Mouse (Mus musculus): ENCODE results near the gene Ppp3r2.

Gene Ppp3r2

DNA sequence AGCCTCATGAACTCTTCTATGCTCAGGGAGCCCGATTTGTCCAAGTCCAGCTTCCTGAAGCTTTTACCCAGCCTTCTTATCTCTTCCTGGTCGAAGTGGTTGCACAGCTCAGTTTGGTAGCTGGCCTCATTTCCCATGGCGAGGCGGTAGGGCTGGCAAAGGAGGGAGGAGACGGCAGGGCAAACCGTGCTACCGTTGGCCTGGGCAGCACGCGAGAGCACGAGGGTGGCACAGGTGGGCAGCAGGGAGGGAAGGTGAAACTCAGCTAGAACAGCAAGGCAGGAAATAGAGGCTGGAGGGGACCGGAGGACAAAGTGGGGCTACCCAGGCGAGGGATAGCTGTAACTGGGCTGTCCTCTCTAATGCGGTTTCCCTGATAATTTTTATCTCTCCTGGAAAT lies at the start of gene Ppp3r2:
Ppp3r2 (minus strand) TSS at position 213 of the 400 bp plus-strand sequence.
- no peak for DNase-seq (ENCODE audit: extremely low spot score)

DNA sequence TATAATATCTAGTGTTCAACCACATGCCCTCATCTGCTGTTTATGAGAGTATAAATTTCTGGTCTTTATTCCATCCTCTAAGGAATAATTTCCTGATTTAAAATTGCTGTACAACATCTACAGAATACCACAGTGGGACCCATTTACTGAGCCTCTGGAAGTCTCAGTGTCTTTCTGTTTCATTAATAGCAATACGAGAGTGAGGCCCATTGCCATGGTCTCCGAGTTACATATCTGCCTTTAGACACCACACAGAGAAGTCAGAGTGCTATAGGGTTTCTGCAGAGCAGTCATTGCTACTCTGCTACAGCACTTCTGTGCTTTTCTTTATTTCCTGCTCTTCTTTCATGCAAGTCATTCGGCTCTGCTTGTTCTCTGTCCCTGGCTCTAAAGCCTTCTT lies 47.5 kb upstream of the Ppp3r2 start:
- DNase-seq (ENCODE audit: extremely low spot score), result no peak

DNA sequence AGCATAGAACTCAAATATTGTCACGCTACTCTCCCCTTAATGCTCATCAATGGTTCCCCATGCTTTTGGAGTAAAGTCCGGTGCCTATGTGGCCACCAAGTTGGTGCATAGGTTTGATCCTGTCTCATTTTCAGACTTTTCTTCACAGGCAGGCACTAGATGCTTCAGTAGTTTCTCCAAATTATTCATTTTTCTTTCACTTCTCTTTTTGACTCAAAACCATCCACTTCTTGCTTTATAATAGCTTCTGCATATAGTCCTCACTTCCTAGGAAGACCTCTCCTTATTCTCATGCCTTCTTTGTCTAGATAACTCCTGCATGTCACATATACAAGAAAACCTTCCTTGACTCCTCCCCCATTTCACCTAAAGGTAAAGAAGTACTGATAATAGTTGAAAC lies 42.1 kb upstream of the Ppp3r2 start:
- DNase-seq (ENCODE audit: extremely low spot score), result no peak

DNA sequence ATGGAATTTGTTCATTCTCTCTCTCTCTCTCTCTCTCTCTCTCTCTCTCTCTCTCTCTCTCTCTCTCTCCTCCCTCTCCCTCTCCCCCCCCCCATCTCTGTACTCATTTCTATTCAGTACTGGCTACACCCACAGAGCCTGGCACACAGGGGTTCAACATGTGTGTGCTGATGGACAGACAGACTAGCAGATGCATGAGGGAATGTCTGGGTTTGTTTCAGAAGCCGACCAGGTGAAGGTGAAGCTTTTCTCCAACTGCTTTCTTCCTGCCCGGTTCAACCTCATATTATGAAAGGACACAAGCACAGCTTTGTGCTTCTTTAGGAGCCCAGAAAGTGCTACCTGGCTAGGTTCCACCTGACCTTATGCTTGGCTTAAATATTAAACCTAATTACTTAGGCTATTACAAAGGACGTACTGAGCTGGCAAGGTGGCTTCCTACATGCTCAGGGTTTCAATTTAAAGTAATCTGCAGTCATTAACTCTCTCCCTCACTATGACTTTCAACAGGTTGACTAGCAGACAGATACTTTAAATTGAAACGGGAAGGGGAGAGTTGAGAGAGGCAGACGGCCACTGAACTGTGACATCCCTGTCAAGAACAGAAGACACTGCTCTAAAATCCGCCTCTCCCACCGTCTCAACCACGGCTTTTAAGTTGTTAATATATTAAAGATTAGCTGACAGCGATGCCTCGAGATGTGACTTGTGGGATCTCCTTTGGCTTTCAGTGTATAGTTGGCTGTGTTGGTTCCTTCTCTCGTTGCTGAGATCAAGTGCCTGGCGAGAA lies 9.8 kb upstream of the Ppp3r2 start:
- no peak for DNase-seq (ENCODE audit: extremely low spot score)

DNA sequence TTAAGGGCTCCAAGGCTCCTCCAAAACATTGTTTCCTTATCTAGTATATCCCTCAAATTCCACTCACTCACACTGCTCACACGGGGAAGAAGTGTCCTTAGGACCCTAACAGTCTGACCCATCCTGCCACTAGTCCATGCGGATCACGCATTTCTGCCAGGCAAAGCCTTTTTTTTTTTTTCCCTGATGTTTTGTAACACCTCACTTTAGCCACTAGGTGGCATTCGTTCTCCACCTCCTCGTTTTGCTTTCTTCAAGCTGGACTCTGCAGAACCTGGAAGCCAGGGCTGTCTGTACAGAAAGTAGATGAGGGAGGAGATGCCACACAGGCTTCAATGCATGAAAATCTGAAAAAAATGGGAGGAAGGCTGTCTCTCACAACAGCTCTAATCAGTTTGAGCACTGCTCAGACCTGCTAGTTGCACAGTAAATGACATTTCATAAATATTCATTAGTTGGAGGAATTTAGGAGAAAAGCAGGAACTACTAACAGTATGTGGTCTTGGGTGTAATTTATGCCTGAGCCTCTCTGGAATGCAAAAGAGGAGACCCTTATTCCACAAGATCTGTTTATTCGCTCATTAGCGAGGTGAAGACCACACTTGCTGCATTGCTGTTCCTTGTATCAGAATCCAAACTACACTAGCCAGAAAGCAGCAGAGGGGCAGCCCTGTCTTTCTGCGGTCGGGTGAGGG lies 6.9 kb upstream of the Ppp3r2 start:
- DNase-seq (ENCODE audit: extremely low spot score), result peak; percentile 66

DNA sequence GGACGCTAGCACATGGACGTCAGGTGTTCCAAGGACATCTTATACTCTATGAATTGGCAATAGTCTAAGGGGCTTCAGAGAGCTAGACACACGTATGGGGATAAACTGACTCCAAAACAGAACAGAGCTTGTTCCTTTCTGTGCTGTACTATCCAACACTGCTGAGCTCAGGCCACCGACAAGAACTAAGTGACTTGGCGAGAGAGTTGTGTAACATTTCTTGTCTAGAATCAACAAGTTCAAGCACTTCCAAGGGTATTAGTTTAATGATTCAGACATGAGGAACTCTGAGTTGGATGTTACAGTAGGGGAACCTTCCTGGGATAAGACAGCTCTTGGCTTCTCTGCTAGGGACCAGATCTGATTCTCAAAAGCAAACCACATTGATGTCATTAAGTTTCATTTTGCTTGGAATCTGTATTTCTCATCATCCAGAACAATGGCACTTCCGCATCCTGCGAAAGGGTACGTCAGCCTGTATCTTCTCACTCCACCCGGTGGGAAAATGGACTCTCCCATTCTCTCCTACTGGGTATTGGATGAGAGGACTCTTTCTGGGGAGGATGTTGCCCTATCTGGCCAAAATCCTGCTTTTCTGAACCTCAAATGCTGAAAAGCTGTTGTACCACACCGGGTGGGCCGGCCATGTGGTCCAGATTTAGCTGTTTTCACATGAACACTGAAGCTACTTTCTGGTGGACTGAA lies 1.5 kb downstream of the Ppp3r2 start:
- DNase-seq (ENCODE audit: extremely low spot score), result no peak

DNA sequence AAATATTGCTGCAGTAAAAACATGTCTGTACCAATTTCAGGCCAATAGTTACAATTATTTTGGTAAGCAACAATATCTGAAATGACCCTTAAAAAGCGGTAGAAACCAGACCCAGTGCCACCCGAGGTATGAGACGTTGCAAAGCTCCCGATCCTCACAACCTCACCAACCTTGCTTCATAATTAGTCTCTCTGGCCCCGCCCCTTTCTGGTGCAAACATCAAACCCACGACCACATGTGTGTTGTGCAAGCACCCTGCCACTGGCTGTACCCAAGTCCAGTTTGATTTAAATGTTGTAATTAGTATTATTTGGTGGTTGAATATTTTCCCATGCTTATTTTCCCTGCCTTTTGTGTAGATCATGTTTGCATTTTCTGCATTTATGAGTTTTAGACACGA lies 5.0 kb downstream of the Ppp3r2 start:
- DNase-seq (ENCODE audit: extremely low spot score), result no peak

DNA sequence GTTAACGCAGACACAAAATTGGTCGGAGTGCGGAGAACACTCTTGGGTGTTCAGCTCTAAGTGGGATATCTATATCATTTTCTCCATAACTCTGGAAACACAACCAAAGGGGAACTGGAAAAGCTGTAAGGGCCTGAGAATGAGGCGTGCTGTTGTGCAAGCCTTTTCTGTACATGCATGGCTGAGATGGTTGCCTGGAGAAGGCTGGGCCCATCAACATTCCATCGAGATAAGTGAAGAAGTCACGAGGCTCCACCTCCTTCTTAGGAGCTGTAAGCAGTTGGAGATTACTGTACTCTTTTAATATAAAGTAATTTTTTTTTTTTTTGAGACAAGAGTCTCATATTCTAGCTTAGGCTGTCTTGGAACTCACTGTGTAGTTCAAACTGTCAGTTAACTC lies 5.8 kb downstream of the Ppp3r2 start:
- no peak for DNase-seq (ENCODE audit: extremely low spot score)

DNA sequence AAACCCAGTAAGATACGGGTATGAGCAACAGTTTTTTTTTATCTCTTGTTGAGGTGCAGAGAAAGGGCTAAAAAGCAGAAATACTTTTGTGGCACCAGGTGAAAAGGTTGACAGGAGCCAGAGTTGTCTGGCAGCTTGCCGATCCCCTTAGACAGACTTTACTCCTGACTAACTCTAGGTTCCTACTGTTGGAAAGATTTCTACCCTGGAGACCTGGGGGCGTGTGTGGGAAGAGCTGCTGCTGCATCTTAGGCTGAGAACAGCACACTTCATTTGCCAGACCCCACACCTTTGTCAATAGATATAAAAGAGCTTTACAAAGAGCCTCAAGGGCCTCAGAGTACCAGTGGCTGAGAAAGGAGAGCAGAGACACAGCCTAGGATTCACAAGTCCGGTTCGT lies 17.0 kb downstream of the Ppp3r2 start:
- no peak for DNase-seq (ENCODE audit: extremely low spot score)

DNA sequence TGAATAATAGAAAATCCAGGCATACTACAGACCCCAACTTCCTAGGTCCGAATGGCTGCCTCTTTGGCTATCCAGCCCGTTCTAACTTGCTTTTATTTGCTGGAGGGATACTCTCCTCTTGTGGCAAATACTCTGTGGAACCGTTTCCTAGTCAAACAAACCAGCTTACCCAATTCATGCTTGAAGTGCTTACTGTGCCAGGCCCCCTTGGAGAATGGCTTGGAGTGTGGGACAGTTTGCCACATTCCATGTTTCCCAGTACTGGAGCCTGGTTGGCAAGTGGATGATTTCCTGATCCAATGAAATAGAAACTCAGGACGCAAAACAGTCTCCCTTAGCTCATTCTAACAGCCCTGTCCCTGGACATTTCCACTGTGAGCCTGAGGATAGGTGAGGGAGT lies 19.6 kb downstream of the Ppp3r2 start:
- no peak for DNase-seq (ENCODE audit: extremely low spot score)

DNA sequence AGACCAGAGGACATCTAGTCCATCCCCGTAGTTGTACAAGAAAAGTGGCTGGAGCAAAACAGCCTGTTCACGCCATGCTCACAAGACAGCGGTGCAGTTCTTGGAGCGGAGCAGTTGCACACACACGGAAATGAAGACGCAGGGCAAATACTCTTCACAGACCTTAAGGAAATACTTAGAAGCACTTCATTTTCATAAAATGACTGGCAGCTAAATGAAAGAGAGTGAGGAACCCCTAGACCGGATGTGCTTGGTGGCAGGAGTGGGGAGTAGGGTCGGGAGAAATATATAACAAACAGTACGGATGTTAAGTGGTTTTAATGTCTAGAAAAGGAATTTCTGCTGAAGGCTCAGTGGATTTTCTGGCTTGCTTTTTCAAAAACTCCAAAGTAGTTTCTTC lies 20.2 kb downstream of the Ppp3r2 start:
- no peak for DNase-seq (ENCODE audit: extremely low spot score)

DNA sequence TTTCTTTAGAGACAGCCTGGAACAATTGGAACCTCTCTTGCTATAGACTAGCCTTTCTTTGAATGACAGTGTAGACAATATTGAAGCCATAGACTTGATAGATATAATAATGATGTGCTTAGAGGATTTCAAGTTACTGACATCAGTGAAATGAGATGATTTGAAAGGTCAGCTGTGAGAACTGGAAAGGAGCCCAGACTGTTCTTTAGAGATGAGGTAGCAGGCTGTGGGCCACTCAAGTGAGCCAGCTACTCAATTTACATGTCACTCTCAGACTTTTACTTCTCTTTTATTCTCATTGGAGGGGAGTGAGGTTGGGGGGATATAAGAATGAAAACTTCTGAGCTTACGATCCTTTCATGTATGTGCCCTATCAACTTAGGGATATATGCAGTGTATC lies 22.4 kb downstream of the Ppp3r2 start:
- DNase-seq (ENCODE audit: extremely low spot score), result no peak

DNA sequence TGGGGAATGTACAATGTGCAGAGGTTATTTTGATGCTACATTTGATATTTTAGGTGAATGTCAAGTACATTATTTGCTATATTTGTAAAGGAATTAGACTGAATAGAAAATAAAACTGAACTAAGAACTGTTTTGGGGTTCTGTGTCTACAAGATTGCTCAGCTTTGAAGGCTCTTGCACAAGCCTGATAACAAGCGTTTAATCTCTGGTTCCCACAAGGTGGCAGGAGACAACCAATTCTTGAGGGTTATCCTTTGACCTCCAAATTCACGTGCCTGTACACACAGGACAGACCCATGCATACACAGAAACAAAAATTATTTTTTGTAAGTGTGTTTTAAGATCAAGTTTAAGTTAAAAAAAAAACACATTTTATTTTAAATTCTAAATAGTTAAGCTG lies 41.9 kb downstream of the Ppp3r2 start:
- DNase-seq (ENCODE audit: extremely low spot score), result no peak

DNA sequence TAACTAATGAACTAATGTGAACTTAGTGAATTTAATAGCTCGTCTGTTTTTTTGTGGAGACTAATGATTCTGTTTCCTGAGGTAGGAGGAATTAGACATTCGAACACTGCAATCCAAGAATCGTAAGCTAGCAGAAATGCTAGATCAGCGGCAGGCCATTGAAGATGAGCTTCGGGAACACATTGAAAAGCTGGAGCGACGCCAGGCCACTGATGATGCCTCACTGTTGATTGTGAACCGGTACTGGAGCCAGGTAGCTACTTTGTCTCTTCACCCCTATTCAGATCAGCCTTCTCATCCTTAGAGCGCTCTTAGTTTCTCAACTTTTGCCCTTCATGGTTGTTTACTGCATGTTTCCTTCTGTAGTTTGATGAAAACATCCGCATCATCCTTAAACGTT lies 44.0 kb downstream of the Ppp3r2 start:
- DNase-seq (ENCODE audit: extremely low spot score), result no peak

DNA sequence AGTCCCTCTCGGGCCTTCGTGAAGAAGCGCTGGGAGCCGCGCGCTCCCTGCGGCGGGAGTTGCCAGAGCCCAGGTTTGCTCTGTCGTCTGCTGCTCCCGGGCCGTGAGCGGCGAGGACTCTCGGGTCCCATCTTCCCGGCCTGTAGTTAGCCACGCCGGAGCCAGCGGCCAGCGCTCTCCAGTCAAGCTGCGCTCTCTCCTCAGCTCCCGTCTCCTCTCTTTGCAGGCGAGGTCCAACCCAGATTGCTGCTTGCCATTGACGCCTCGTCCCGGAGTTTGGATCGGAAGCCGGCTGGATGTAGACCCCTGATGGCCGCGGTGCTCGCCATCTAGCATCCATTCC lies 49.7 kb downstream of the Ppp3r2 start:
- DNase-seq (ENCODE audit: extremely low spot score), result no peak

DNA sequence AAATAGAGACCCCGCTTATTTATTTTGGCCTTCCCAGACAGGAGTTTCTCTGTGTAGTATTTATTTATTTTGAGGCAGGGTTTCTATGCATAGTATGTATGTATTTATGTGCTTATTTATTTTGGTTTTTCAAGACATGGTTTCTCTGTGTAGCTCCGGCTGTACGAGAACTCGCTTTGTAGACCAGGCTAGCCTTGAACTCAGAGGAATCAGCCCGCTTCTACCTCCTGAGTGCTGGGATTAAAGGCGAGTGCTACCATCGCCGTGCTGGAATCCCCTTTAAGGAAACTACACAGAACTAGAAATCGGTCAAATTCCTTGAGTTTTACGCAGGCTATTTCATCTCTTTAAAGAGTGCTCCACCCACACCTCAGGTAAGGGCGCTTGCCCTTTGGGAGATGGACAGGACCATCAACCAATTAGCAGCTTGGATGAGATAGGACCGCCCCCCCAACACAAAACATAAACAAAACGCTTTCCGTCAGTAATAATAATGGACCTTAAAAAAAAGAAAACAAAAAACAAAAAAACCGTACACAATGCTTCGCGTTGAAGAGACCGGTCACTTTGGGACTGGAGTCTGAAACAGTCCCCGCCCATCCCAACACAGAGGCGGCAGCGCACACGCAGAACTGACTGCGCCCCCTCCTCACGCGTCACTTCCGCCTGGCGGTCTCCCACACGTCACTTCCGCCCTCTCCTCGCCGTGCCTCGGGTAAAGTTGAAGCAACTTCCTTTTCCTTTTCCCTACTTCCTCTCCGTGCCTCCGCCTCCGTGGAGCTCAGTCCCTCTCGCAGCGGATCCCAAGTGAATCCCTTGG lies 50.3 kb downstream of the Ppp3r2 start, which contains the start of gene Rnf20:
Rnf20 (plus strand) TSS at position 688 of the 820 bp plus-strand sequence.
- DNase-seq (ENCODE audit: extremely low spot score), result peak; percentile 95

DNA sequence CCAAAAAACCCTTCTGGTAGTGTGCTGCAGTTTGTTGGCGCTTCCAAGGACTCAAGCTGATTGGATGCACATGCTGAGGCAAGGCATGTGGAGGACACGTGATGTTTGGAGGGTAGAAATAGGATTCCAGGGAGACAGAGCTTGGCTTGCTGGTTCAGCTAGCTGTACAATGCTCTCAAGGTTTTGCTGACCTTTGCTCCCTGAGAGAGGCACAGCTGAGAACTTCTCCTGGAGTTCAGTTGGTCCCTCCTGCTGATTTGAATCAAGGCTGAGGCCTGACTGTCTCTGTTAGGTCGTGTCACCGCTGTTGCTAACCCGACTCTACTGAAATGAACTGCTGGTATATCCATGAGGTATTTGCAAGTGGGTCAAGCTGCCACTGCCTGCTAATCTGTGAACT lies 52.9 kb downstream of the Ppp3r2 start:
- no peak for DNase-seq (ENCODE audit: extremely low spot score)
